Mouse (Mus musculus) inflammation-experienced regulatory T-cells, adult 16 weeks (primary cell): ENCODE measurements around the gene Supt6. TPM values are rescaled to one million over a fixed set of nuclear protein-coding genes. Genes with fewer than 3 reads are reported as not detected.

Experiments
- polyA plus RNA-seq: library from polyadenylated mRNA; unstranded; fragments of 100-300 nt; shearing (Covaris generic); gene quantifications from one replicate; pipeline ENCODE4 v1.2.1, GENCODE M21; 2017

Gene Supt6
- 62.3 TPM for polyA plus RNA-seq

GRCm38 (mm10) chr11:78245627-78246317 lies at the start of gene Supt6, which contains the start of gene Sdf2:
Supt6 (minus strand) TSS chr11:78245987.
Sdf2 (plus strand) TSS chr11:78245746.

GRCm38 (mm10) chr11:78290654-78291053 lies 44.9 kb upstream of the Supt6 start, which contains the start of gene BC030499:
BC030499 (plus strand) TSS chr11:78290841.

GRCm38 (mm10) chr11:78261380-78262352 lies 15.9 kb upstream of the Supt6 start, which contains the start of gene 2610507B11Rik:
2610507B11Rik (plus strand) TSS chr11:78261752.

GRCm38 (mm10) chr11:78193113-78193512 lies 52.7 kb downstream of the Supt6 start, which contains the start of gene Proca1:
Proca1 (plus strand) TSS chr11:78193392.

GRCm38 (mm10) chr11:78188331-78189233 lies 57.2 kb downstream of the Supt6 start, which contains the start of gene Rab34:
Rab34 (plus strand) TSS chr11:78188430.

GRCm38 (mm10) chr11:78182961-78183844 lies 62.6 kb downstream of the Supt6 start, which contains the start of gene Rpl23a:
Rpl23a (minus strand) TSS chr11:78183584.

GRCm38 (mm10) chr11:78176402-78176862 lies 69.4 kb downstream of the Supt6 start, which contains the start of the genes Nek8 and Tlcd1:
Nek8 (minus strand) TSS chr11:78176675.
Tlcd1 (plus strand) TSS chr11:78176711.

GRCm38 (mm10) chr11:78164924-78165760 lies 80.6 kb downstream of the Supt6 start, which contains the start of gene Traf4:
Traf4 (minus strand) TSS chr11:78165589.

Other genes starting within 250 kb of the Supt6 start
- gene Dhrs13, start 213.7 kb downstream of the Supt6 start, polyA plus RNA-seq = 1.5 TPM
- gene Flot2, start 208.1 kb downstream of the Supt6 start, polyA plus RNA-seq = 34.0 TPM
- gene Eral1, start 165.6 kb downstream of the Supt6 start, polyA plus RNA-seq = 40.5 TPM
- gene Fam222b, start 151.3 kb downstream of the Supt6 start, polyA plus RNA-seq = 28.8 TPM
- 6.3 TPM for gene Traf4, start 80.4 kb downstream of the Supt6 start, polyA plus RNA-seq
- 14.2 TPM for gene Nek8, start 69.3 kb downstream of the Supt6 start, polyA plus RNA-seq
- gene Tlcd1, start 69.3 kb downstream of the Supt6 start, polyA plus RNA-seq = 4.6 TPM
- gene Rpl23a, start 62.4 kb downstream of the Supt6 start, polyA plus RNA-seq = 1,229 TPM
- gene Rab34, start 57.6 kb downstream of the Supt6 start, polyA plus RNA-seq = 0.80 TPM
- 0.82 TPM for gene Proca1, start 52.6 kb downstream of the Supt6 start, polyA plus RNA-seq
- gene Sdf2, start 241 bp downstream of the Supt6 start, polyA plus RNA-seq = 100 TPM
- 91.3 TPM for gene 2610507B11Rik, start 15.8 kb upstream of the Supt6 start, polyA plus RNA-seq
- gene BC030499, start 44.9 kb upstream of the Supt6 start, polyA plus RNA-seq = 0.30 TPM
- gene Spag5, start 55.5 kb upstream of the Supt6 start, polyA plus RNA-seq = 2.6 TPM
- gene Aldoc, start 77.0 kb upstream of the Supt6 start, polyA plus RNA-seq = 13.5 TPM
- gene Pigs, start 82.4 kb upstream of the Supt6 start, polyA plus RNA-seq = 148 TPM
- gene Unc119, start 97.5 kb upstream of the Supt6 start, polyA plus RNA-seq = 33.6 TPM
- not detected for gene Foxn1, start 140.6 kb upstream of the Supt6 start, polyA plus RNA-seq
- not detected for gene Slc13a2, start 176.2 kb upstream of the Supt6 start, polyA plus RNA-seq
- 2.4 TPM for gene Slc46a1, start 219.7 kb upstream of the Supt6 start, polyA plus RNA-seq